ENCODE assay signal across 23 mouse cellular contexts in the genomic region with DNA sequence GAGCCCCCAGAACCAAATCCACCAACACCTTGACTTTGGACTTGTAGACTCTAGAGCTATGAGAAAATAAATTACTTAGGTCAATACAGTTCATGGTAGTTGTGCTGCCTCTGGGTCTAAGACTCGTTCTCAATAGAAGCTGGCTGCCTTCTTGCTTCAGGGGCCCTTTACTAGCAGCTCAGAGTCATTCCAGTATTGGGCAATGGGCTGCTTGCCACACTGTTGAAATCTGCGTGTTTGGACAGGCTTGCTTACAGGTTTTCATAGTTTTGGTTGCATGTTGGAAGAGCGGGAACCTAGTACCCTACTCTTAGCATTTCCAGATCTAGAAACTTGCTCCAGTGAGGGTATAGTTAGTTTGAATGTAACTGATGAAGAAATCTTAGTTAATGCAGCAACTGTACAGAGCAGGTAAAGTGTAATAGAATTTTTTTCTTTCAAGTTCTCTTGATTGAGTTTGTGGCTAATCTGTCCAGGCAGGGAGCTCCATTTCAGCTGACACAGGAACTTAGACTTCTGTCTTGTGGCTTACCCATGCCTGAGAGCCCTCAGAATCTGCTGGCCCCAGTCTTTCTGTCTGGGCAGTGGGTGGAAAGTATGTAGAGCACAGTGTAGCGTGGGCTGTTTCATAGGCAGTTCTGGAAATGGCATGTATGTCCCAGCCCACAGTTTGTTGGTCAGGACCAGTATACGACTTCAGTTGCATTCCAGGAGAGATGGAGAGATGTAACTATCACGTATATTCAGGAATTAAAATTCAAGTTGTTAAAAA.
A peak's percentile ranks its signal among the peaks of the same experiment; 100 is the strongest.
DNase-seq lines count a peak whose midpoint lies in the region; ATAC-seq lines count a peak whose summit lies in the region.
"Had no signal": no experiment of that assay in that cellular context is flagged by ENCODE, and none has a peak within 500 bp of the region (broad histone marks: within the 10 kb centered on the region; RNA-seq: fewer than 3 reads in every experiment).

No protein-coding gene starts in this region.

- no peaks in the 10 kb centered on the region for H3K27me3 ChIP-seq in hindbrain, embryonic 14.5 days (ENCODE audit: control insufficient read depth, insufficient read depth, low read length)
- H3K27me3 ChIP-seq: heart, embryonic 13.5 days; Patski had no signal

- 0 out of 2 replicates have a peak, but pooled peaks cover 4% of the 10 kb centered on the region for H3K4me1 ChIP-seq in hindbrain, embryonic 14.5 days (replicated peaks; ENCODE audit: control insufficient read depth, insufficient read depth, low read length)
- H3K4me1 ChIP-seq: limb, embryonic 10.5 days had no signal

- H3K36me3 ChIP-seq in hindbrain, embryonic 14.5 days (replicated peaks; ENCODE audit: control insufficient read depth, insufficient read depth), result no peaks in the 10 kb centered on the region
- H3K36me3 ChIP-seq: heart, embryonic 13.5 days; limb, embryonic 10.5 days had no signal

- ATAC-seq in hindbrain, embryonic 14.5 days (ENCODE audit: low FRiP score), result no peak
- ATAC-seq: activated CD4-positive, CD25-positive, alpha-beta regulatory T cell, adult 4 months; Patski had no signal

- H3K27ac ChIP-seq in hindbrain, embryonic 14.5 days, result no peak overlapping the region
- H3K27ac ChIP-seq: heart, embryonic 13.5 days; kidney, postnatal 0 days; layer of hippocampus, adult 2 months; left cerebral cortex, adult 2 months; limb, embryonic 10.5 days; liver, embryonic 14.5 days had no signal

- no peak overlapping the region for H3K4me3 ChIP-seq in hindbrain, embryonic 14.5 days (replicated peaks; ENCODE audit: low read length)
- H3K4me3 ChIP-seq: heart, embryonic 13.5 days; layer of hippocampus, adult 2 months; left cerebral cortex, adult 2 months; limb, embryonic 10.5 days had no signal

- H3K9me3 ChIP-seq in hindbrain, embryonic 14.5 days (ENCODE audit: control insufficient read depth, low read length), result no peaks in the 10 kb centered on the region
- H3K9me3 ChIP-seq: heart, embryonic 13.5 days; limb, embryonic 10.5 days had no signal

- no peak overlapping the region for H3K9ac ChIP-seq in hindbrain, embryonic 14.5 days
- H3K9ac ChIP-seq: heart, embryonic 13.5 days; liver, embryonic 14.5 days had no signal

- peak; percentile 17 for DNase-seq in adrenal gland, adult 8-10 months
- no peak for DNase-seq in adrenal gland, postnatal 4 days (ENCODE audit: low spot score in 2 of 2)
- peak; percentile 58 for DNase-seq in urinary bladder, postnatal 14 days (ENCODE audit: low spot score)
- no peak for DNase-seq in urinary bladder, postnatal 25 days (ENCODE audit: low spot score)
- peak; percentile 77 for DNase-seq in fibroblast of lung, adult 2 months (ENCODE audit: low read depth)
- peak; percentile 80 for DNase-seq in lung, postnatal 36 days
- no peak for DNase-seq in yolk sac, embryonic 10.5 days (ENCODE audit: low spot score)
- DNase-seq in hindbrain, embryonic 14.5 days (ENCODE audit: low spot score), result no peak
- DNase-seq: cerebellum, adult 8-10 months; gastrocnemius, postnatal 36 days; heart, postnatal 36 days; midbrain, embryonic 14.5 days; retina, postnatal 1 day; right cerebral cortex, postnatal 4 days; thymus, postnatal 36 days had no signal

- no peak overlapping the region for H3K4me2 ChIP-seq in hindbrain, embryonic 14.5 days (replicated peaks)
- H3K4me2 ChIP-seq: heart, embryonic 13.5 days had no signal

- WGBS in hindbrain, embryonic 14.5 days, result 93% methylated on average over 6 of the region's 6 CpGs

Comparison
In these comparisons a context has a peak if more than half of its experiments do, and no peak if none do; other contexts are left out.
1. DNase-seq: peak in adrenal gland, adult 8-10 months (single experiment), urinary bladder, postnatal 14 days (single experiment), fibroblast of lung, adult 2 months (single experiment) and lung, postnatal 36 days (single experiment); none in adrenal gland, postnatal 4 days (0 of 2), urinary bladder, postnatal 25 days (single experiment), yolk sac, embryonic 10.5 days (single experiment) and hindbrain, embryonic 14.5 days (single experiment).